Mouse (Mus musculus) thymus, postnatal 14 days (tissue): ENCODE results near the gene C3ar1.

ENCODE experiments used
- DNase-seq: peaks from one replicate; pipeline ENCODE4 v3.0.0; 2021

Gene C3ar1

DNA sequence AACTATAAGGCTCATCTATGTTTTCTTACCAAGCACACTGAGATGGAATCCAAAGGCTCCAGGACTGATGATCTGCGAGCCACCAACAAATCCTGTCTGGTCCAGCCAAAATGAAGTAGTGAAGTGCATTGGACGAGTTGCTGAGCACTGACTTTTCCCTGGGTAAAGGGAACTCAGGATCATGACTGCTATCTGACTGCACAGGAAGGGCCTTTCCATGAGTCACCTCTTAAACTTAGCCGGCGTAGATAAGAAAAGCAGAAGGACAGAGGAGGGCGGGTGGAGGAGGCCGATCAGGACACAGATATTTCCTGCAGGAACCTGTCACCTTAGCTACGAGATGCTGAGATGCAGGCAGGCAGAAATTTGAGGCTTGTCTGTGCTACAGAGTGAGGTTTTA, at the start of gene C3ar1:
Gene C3ar1, minus strand, starts transcription at position 207 of the 400 bp plus-strand sequence.
- no peak for DNase-seq

GRCm38 (mm10) chr6:122892442-122893049, 36.6 kb upstream of the C3ar1 start:
- DNase-seq, result peak; percentile 64

- DNase-seq, result no peak
These were observed 33.6 kb upstream of the C3ar1 start for GRCm38 (mm10) chr6:122889599-122889998.

- no peak for DNase-seq
These were observed 27.6 kb upstream of the C3ar1 start for GRCm38 (mm10) chr6:122883603-122884002.

DNA sequence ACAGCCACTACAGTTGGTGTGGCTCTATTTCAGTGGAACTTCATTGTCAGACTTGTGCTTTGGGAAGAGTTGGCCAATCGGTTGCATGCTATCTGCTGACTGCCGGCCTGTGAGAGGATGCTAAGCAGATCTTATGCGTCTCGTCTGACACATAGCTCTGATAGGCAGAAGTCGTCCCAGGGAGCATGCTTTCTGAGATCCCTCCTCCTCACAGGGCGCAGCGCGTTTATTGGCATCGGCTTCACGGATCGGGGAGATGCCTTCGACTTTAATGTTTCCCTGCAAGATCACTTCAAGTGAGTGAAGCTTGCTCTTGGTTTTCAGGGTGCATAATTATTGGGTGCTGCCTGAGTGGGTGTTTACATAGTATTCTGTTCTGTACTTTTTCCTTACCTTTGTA, 25.3 kb upstream of the C3ar1 start:
- DNase-seq, result no peak

DNA sequence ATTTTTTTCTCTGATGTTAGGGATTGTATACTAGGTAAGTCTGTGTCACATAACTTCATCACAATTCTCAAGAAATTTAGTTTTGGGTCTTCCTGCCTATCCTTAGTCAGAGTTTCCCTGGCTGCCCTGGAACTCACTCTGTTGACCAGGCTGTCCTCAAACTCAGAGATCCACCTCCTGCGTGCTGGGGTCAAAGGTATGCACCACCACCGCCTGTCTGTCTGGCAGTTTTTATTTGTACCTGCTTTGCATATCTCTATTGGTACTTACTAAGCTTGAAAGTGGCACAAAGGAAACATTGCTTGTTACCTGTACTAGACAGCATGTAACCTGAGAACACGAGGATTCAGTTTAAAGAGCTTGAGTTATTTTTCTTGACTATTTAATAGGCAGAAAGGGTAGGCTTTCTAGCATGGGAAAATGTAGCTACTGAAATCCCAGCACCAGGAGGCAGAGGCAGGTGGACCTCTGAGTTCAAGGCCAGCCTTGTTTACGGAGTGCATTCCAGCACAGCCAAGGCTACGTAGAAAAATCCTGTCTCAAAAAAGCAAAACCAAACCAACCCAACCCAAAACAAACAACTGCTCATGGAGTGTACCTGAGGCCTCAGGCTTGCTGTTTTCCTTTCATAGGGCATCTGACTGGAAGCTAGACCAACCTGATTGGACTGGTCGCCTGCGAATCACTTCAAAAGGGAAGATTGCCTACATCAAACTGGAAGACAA, 24.0 kb upstream of the C3ar1 start:
- DNase-seq, result no peak

GRCm38 (mm10) chr6:122879141-122879735, 23.3 kb upstream of the C3ar1 start:
- no peak for DNase-seq

GRCm38 (mm10) chr6:122874720-122875389, 18.9 kb upstream of the C3ar1 start:
- no peak for DNase-seq

GRCm38 (mm10) chr6:122873871-122874719, 18.1 kb upstream of the C3ar1 start, which contains the start of gene Necap1:
Gene Necap1, plus strand, starts transcription at chr6:122874474.
- peak; percentile 96 for DNase-seq

DNA sequence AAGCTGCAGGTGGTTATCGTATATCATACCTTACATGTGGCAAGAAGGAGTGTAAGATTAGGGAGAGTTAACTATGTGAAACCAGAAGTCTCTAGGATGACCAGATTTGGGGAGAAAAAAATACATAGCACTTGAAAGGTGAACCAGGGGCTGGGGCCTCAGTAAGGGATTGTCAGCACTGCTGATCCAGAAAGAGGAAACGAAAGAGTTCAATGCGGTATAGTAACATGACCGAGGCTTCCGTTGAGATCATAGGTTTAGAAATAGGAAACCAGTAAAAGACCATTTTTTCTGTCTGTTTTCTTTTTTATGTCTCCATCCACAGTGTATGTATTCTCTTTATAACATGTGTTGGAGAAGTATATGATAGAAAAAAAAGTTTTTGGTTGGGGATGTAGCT, 16.8 kb upstream of the C3ar1 start:
- DNase-seq, result peak; percentile 10

DNA sequence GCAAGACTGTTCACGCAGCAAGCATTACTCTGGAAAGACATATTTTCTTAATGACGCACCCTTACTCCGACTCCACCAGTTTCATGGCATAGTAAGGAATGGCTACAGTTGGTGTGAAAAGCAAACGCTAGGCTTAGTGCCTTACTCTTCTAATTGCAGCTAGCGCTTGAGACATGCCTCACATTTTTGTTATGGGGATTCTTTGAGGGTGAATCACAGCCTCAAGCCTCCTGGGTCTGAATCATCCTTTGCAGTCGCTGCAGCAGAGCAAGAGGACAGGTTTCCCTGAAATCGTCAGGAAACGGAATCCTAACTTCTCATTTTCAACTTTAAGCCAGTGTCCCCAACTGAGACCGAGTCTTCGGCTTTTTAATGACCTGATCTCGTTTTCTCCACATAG, 13.9 kb upstream of the C3ar1 start:
- DNase-seq, result no peak

DNA sequence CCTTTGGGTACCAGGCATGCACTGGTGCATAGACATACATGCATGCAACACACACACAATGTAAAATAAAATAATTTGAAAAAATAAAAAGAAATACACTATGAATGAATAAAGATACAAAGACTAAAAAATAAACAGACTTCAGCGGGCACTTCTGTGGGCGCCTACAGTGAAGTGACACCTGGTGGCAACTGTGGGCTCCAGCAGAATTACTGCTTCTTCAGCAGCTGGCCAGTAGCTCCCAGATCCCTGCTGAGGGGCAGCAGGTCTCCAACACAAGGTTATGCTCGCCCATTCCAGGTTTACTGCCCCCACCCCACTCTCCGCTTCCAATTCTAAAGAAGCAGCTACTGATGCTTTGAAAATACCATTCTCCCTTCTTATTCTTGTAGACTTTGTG, 12.0 kb upstream of the C3ar1 start:
- DNase-seq, result peak; percentile 11

GRCm38 (mm10) chr6:122862871-122863270, 6.9 kb upstream of the C3ar1 start:
- no peak for DNase-seq

DNA sequence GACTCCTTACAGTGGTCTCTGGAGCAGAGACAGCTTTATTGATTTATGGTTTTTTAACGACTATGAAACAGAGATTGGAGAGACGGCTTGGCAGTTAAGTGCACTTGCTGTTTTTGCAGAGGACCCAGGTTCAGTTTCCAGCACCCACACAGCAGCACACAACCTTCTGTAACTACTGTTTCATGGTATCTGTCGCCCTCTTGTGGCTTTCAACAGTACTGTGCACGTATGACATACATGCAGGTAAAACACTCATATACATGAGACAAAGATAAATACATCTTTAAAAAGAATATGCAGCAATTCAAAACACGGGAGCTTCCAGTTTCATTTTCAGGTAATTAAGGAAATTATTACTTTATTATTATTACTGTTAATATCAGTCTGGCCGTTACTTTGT, 6.5 kb upstream of the C3ar1 start:
- no peak for DNase-seq

DNA sequence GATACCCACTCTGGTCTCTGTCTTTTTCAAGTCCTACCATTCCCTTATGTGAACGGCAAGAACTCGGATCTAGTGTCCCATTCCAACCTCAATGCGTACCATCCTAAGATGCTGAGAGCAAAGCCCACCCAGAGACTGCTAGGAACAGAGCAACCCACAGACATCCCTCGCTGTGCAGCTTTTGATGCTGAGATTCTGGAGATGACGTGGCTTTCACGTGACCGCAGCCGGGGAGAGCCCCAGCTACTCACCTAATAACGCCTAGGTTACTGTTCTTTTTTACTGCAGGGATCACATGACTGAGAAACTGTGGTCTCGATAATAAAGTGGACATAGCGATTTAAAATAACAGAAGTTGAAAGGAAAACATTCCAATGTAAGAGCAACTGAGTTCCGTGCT, 1.4 kb downstream of the C3ar1 start:
- DNase-seq, result no peak

DNA sequence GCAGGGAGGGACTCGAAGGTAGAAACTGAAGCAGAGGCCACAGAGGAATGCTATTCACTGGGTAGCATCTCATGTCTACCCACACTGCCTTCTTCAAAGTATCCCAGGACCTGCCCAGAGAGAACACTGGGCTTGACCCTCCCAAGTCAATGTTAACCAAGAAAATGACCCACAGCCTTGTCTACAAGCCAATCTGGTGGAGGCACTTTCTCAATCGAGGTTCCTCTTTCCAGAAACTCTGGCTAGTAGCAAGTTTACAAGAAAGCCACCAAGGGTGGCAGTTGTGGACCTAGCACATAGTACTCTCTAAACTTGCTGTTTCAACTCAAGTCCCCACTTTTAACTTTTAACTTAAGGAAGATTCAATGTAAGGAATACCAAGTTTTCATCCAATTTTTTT, 3.3 kb downstream of the C3ar1 start:
- DNase-seq, result no peak

DNA sequence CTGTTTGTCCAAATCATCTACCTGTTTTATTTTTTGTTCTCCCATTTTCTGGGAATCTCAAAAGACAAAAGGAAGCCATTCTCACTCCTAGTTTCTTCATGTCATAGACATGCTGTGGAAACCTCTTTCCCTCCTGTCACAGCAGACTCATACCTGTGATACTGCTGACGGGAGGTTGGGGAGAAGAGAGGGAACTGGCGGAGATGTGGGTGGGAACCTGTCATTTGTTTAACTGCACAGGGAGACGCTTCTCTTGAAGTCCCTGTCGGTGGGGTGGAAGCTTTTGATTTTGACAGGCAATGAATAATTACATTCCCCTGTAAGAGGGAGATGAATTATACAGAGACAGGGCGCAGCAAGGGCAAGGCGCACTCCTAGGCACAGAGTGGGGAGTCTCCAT, 12.2 kb downstream of the C3ar1 start:
- DNase-seq, result no peak

GRCm38 (mm10) chr6:122837539-122837938, 18.4 kb downstream of the C3ar1 start:
- no peak for DNase-seq

DNA sequence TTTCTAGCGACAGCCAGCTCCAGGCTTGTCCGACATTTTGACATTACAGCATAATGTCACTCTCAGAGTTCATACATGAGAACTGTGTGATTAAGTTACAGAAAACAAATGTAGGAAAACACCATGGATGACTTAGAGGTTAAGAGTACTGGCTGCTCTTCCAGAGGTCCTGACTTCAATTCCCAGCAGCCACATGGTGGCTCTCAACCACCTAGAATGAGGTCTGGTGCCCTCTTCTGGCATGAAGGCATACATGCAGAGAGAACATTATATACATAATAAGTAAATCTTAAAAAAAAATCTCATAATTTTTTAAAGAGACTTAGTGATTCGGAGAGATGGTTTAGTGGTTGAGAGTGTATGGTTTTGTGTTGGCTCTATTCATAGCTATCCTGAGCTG, 19.0 kb downstream of the C3ar1 start:
- DNase-seq, result no peak

GRCm38 (mm10) chr6:122834365-122834764, 21.6 kb downstream of the C3ar1 start:
- peak; percentile 62 for DNase-seq

- DNase-seq, result no peak
These were observed 23.1 kb downstream of the C3ar1 start for GRCm38 (mm10) chr6:122832880-122833279.

DNA sequence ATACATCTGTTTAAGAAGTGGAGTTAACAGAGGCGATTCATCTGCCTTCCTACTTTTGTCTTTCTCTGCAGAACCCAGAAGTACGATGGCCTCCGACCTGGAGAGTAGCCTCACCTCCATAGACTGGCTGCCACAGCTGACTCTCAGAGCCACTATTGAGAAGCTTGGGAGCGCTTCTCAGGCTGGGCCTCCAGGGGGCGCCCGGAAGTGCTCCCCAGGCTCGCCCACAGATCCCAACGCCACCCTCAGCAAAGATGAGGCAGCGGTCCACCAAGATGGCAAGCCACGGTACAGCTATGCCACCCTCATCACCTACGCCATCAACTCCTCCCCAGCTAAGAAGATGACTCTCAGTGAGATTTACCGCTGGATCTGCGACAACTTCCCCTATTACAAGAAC, 27.9 kb downstream of the C3ar1 start:
- peak; percentile 61 for DNase-seq
